ENCODE assay signal across 34 mouse cellular contexts in the genomic region with DNA sequence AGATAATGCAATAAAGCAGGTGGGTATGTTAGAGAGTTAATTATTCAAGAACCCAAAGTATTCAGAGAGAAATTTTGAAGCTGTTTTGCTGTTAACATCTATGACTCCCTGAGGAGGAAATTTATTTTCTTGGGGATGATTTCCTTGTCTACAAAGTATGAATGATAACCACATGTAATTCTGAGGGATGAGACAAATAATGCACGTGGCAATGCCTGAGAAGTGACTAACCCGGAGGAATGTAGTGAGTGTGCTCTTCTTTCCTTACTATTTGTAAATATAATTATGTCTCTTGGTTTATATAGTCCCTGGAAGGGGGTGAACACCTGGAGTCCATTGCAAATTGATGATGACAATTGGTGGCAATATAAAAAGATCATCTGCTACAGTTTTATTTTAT.
"Had no signal": no experiment of that assay in that cellular context is flagged by ENCODE, and none has a peak within 500 bp of the region (broad histone marks: within the 10 kb centered on the region; RNA-seq: fewer than 3 reads in every experiment).

No protein-coding gene starts in this region.

- H3K4me1 ChIP-seq: heart, embryonic 12.5 days; heart, embryonic 13.5 days; heart, embryonic 15.5 days; hindbrain, embryonic 10.5 days; hindbrain, embryonic 12.5 days; hindbrain, embryonic 13.5 days; hindbrain, embryonic 15.5 days; intestine, embryonic 15.5 days; kidney, embryonic 15.5 days had no signal

- H3K9me3 ChIP-seq: heart, embryonic 12.5 days; heart, embryonic 13.5 days; heart, embryonic 15.5 days; hindbrain, embryonic 10.5 days; hindbrain, embryonic 12.5 days; hindbrain, embryonic 13.5 days; hindbrain, embryonic 15.5 days; intestine, embryonic 15.5 days; kidney, embryonic 15.5 days had no signal

- H3K4me3 ChIP-seq: heart, embryonic 12.5 days; heart, embryonic 13.5 days; heart, embryonic 15.5 days; hindbrain, embryonic 10.5 days; hindbrain, embryonic 12.5 days; hindbrain, embryonic 13.5 days; hindbrain, embryonic 15.5 days; intestine, embryonic 15.5 days; kidney, embryonic 15.5 days; layer of hippocampus, adult 2 months; left cerebral cortex, adult 2 months had no signal

- H3K4me2 ChIP-seq: heart, embryonic 12.5 days; heart, embryonic 13.5 days; heart, embryonic 15.5 days; hindbrain, embryonic 12.5 days; hindbrain, embryonic 13.5 days; hindbrain, embryonic 14.5 days; hindbrain, embryonic 15.5 days; intestine, embryonic 15.5 days; kidney, embryonic 15.5 days had no signal

- ATAC-seq: hindbrain, embryonic 16.5 days; hindbrain, postnatal 0 days; inflammation-experienced regulatory T-cells, adult 6 months; intestine, embryonic 15.5 days; intestine, embryonic 16.5 days; intestine, postnatal 0 days had no signal

- H3K27me3 ChIP-seq: heart, embryonic 12.5 days; heart, embryonic 13.5 days; heart, embryonic 15.5 days; hindbrain, embryonic 12.5 days; hindbrain, embryonic 13.5 days; hindbrain, embryonic 15.5 days; intestine, embryonic 15.5 days; kidney, embryonic 15.5 days had no signal

- H3K27ac ChIP-seq: heart, embryonic 13.5 days; heart, embryonic 15.5 days; hindbrain, embryonic 10.5 days; hindbrain, embryonic 12.5 days; hindbrain, embryonic 13.5 days; hindbrain, embryonic 14.5 days; hindbrain, embryonic 15.5 days; hindbrain, postnatal 0 days; intestine, embryonic 15.5 days; kidney, embryonic 15.5 days; kidney, postnatal 0 days; layer of hippocampus, adult 2 months; left cerebral cortex, adult 2 months had no signal

- DNase-seq: heart, postnatal 10 days; heart, postnatal 14 days; heart, postnatal 36 days; heart, postnatal 4 days; kidney, adult 11 months; kidney, adult 18-20 months; kidney, adult 2 months; kidney, adult 8-10 months; kidney, adult 9 months; kidney, postnatal 10 days; kidney, postnatal 14 days; kidney, postnatal 25 days; kidney, postnatal 36 days; kidney, postnatal 4 days; layer of hippocampus, adult 9-11 months; layer of hippocampus, postnatal 36 days had no signal

- H3K36me3 ChIP-seq: heart, embryonic 12.5 days; heart, embryonic 13.5 days; heart, embryonic 15.5 days; hindbrain, embryonic 10.5 days; hindbrain, embryonic 12.5 days; hindbrain, embryonic 13.5 days; hindbrain, embryonic 15.5 days; intestine, embryonic 15.5 days; kidney, embryonic 15.5 days had no signal

- H3K9ac ChIP-seq: heart, embryonic 12.5 days; heart, embryonic 13.5 days; heart, embryonic 15.5 days; hindbrain, embryonic 12.5 days; hindbrain, embryonic 13.5 days; hindbrain, embryonic 14.5 days; hindbrain, embryonic 15.5 days; intestine, embryonic 15.5 days; kidney, embryonic 15.5 days had no signal
